Mouse (Mus musculus) fat pad, adult 2 months (tissue): ENCODE measurements around the gene Msx2.

Source experiments
- DNase-seq: peaks from one replicate; pipeline ENCODE4 v3.0.0-alpha.2; 2011; ENCODE audit warnings: low read depth, low spot score; ENCODE audit errors: extremely low read depth

Msx2 gene

DNA sequence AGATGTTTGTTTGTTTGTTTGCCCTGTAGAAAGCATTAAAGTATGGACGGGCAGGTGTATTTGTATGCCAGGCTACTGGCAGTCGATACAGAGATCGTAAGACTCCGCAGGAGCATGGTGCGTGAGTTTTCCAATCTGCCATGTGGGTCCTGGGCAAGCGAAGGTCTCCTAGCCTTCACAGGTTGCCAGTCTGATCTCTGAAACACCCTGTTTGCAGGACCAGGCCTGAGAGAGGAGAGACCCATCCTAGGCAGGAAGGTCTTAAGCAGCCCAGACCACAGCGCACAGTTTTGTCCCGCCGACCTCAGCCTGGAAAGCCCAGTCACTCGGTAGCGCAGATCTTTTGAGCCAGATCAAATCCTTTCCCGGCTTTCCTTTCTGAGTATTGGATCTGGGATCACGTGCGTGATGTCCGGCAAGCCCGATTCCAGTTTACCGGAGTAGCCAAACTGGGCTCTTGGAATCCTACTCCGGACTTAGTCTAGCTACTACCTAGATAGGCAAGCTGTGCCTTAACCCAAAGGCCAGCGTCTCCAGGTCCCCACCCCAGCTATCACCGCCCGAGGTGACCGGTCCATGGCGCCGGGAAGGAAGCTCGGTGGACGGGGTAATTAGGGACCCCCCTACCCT lies 7.6 kb downstream of the Msx2 start:
- no peak for DNase-seq

DNA sequence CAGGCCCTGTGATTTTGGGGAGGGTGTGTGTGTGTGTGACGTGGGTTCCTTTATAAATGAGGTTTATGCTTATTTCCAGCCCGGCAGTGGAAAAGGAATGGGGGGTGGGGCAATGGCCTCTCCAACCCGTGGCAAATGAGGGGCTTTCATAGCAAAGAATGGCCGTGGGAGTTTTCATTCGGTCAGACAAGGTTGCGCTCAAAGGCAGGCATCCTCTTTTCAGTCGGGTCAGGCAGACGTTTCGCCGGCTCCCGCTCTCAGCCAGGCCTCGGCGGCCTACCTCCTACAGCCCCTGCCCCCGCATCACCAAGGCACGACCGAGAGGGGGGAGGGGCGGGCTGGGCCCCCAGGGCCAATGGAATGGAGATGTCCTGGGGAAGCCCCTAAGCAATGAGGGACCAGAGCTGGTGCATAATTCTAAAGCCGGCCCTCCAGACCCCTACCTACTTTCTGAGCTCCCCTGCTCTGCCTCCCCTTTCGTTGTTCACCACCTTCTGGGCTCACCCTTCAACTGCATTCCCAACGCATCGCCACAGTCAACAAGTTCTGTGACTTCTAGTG lies 8.4 kb downstream of the Msx2 start:
- no peak for DNase-seq

DNA sequence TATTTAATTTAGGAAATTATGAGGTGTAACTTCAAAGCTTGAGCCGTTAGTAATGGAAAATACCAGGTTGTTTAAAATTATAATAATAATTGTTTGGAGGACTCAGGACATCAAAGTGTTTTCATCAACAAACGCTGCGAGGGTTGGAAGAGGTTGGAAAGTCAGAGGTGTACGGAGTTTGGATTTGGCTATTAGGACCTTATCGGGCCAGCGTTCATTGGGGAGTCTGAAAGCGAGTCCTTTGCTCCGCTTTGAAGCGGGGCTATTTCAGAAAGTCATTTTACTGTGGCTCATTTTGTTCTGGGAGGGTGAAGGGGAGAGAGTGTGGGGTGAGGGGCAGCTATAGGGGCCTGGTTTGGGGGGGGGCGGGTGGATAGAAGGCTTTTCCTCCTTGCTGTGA lies 8.9 kb downstream of the Msx2 start:
- DNase-seq = no peak

DNA sequence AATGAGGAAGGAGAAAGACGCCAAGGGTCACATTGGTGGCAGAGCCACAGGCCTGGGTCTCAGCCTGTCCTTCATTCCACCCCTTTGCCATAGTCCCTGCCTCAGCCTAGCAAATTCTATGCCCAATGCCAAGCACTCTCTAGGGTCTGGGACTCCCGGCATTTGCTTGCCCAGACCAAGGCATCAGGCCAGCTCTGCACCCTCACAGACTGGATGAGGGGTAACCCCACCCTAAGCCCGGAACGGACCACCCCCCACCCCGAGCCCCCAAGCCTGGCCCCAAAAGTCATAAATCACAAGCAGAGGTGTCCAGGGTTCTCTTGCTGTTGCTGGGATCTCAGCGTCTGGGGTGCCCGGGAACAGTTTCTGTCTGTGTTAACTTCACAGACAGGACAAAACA lies 9.8 kb downstream of the Msx2 start:
- no peak for DNase-seq

DNA sequence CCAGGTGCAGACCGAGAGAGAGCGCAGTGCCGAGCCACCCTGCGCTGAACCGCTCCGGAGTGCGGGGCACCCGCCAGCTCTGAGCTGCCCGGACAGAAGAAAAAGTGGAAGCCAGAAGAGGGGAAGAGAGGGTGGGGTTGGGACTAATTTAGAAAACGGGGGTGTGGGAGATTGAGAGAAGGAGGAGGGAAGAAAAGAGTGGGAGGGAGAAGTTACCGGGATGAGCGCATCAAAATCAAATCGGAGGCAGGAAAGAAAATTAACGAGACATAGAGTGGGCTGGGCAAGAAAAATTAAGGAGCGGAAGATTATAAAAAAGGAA lies 10.3 kb downstream of the Msx2 start:
- no peak for DNase-seq

DNA sequence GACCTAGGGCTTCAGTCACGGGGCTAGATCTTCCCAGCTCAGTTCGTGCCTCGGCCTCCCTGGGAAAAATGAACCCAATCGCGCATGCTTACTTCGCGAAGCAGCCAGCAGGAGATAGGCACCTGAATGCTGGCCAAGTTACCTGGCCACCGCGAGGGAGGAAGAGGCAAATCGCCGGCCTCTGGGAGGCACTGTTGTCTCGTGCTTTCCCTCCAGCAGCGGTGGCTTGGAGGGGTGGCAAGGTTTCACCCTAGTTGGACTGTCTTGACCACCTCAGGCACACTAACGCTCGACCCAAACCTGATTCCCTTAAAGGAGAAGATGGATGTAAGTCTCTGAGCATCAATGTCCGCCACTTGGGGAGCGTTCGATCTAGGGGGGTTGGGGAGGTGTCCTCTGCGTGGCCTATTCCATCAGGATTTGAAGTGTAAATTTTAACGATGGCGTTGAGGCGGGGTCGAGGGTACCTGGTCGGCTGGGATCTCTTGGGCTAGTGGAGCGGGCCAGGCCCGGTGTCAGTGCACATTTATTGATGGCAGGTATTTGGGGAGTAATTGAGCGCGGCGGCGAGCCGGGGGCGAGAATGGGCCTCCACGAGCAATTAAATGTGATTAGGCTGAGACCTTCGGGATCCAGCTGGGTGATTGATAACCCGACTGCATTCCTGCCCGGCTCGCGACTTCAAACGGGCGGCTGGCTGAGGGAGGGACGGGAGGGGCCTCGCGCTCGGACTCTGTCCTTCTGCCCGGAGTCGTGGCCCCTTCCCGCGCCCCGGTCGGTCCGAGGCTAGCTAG lies 10.8 kb downstream of the Msx2 start:
- no peak for DNase-seq

DNA sequence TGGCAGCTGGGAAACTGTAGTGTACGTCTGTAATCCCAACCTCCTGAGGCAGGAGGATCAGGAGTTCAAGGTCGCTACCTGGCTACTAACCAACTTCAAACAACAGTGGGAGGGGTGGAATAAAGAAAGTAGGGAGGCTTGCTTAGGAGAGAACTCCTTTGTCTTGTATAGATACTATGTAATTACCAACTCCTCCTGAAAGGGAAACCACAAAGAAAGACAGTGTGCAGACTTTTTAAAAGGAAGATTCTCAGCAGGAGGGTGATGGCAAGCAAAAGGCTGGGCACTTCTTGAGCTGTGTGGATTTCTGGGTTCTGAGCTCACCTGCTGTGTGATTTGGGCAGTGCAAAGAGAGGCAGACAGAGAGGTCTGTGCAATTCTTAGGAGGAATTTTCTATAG lies 11.5 kb downstream of the Msx2 start:
- no peak for DNase-seq

DNA sequence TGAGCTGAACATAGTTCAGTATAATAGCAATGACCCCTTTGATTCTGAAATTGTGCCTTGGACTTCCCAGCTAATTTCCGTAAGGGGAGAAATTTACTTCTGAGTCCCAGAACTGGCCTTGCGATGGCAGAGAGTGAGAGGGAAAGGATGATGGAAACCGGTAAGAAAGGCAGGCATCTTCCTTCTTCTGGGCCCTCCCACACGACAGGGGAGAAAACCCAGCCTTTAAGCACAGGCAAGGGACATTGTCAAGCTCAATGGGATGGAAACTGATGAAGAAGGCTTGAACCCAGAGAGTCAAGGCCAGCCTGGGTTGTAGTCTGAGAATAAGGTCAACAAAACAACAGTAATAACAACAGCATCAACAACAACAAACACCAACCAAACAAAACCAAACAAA lies 14.1 kb downstream of the Msx2 start:
- no peak for DNase-seq

DNA sequence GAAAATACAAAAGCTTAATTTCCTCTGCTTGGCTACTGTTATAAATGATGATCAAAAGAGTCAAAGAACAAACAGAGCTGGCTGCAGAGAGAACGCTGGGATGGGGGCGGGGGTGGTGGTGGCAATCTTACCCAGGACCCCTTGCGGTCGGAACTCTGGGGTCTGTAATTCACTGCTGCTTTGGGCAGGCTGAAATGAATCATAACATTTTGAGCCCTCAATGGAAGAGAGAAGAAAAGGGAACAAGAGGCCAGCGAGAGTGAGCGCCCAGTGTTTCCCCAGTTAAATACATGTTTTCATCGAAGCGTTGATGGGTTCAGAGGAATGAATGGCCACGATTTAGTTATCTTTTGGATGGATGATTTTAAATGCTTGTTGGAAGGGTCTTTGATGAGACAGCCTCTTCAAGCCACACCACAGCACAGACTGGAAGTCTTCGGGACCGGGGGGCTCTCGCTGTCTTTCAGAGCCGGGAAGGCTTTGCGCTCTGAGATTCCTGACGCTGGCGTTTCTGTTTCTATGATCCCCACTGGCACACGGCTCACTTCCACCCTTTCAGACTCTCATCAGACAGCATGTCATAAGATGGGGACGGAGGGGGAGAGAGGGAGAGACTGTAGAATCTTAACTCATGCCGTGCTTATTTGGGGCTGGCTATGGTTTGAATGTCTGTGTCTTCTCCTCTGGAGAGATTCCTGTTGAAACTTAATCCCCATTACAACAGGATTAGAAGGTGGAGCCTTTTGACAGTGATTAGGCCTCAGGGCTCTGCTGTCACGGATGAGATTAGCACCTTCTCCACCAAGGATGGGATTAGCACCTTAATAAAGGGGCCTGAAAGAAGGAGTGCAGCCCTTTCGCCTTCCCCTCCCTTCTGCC lies 17.8 kb downstream of the Msx2 start:
- no peak for DNase-seq

DNA sequence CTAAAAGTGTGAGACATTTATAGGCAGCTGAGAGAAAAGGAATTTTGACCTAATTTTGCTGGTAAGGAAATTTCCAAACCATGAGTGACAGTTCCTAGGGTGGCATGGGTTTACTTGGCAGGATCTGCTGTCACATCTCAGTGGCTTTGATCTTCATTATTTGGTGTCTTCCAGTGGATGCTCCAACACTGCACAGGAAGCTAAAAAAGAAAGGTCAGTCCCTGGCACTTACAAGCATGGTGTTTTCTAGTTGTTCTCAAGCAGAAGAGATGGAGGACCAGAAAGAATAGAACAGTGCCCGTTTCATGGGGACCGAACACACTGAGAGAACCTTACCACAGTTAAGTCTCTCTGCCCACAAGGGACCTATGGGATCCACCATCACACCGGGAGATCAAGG lies 18.9 kb downstream of the Msx2 start:
- DNase-seq = no peak

DNA sequence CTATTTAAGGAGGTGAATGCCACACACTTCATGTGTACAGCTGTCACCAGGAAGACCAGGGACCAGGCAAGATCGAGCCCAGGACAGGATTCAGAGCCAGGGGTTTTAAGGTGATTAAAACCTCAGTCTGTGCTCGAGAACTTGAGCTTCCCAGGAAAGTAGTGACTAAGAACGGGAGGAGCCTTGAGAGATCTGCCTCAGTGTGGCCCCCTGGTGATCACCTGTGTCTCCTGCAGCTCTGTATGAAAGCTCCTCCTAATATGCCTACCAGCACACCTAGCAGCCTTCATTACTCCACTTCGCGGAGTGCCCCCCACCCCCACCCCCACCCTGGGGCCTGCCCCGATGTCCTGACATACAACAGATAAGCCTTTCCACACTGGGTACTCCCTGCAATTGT lies 25.3 kb downstream of the Msx2 start:
- no peak for DNase-seq

DNA sequence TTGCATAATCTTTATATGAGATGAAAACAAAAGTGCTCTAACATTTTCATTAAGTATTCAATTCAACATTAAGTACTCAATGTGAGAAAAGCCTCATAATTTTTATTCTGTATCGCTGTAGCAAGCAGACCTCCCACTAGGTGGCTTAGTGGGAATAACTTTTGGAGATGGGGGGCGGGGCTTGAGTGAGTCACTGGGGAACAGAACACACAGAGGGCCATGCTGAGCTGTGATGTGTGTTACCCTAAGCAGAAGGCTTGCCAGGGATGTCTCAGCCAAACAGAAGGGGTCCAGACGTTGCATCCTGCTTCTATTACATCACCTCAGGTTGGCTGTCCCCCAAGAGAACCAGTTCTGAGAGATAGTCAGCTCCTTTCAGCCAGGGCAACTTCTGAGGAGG lies 29.3 kb downstream of the Msx2 start:
- no peak for DNase-seq

DNA sequence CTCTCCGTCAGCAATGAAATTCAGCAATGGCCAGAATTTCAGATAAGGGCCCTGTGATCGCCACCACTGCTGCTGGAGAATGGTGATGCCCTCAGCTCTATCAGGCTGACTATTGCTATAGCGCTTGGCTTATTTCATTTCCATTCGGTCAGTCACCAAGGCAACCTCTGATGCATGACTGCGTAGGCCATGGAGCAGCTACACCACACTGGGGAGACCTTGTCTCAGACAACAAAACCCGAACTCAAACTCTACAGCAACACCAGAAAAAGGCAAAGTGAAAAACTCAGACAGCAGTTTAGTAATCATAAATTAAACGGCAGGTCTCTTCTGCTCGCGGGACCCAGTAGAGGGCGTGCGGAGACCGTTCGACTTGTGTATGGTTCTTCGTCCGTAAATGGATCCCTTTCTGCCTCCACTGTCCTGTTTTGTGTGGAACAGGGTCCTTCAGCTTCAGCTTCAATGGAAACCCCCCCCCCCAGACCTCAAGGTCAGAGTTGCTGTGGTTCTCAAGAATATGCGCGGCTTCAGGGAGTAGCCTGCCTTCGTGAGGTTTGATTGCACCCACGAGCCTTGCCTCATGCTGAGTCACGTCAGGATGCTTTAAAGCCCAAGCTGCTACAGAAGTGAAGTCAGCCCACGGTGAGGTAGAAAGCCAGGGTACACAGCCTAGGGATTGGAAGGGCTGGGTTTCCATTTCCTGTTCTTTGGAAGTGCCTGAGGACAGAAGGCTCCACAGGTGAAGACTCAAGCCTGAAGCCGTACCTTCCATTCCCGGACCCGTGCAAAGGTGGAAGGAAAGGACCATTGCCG lies 30.5 kb downstream of the Msx2 start:
- DNase-seq = no peak

DNA sequence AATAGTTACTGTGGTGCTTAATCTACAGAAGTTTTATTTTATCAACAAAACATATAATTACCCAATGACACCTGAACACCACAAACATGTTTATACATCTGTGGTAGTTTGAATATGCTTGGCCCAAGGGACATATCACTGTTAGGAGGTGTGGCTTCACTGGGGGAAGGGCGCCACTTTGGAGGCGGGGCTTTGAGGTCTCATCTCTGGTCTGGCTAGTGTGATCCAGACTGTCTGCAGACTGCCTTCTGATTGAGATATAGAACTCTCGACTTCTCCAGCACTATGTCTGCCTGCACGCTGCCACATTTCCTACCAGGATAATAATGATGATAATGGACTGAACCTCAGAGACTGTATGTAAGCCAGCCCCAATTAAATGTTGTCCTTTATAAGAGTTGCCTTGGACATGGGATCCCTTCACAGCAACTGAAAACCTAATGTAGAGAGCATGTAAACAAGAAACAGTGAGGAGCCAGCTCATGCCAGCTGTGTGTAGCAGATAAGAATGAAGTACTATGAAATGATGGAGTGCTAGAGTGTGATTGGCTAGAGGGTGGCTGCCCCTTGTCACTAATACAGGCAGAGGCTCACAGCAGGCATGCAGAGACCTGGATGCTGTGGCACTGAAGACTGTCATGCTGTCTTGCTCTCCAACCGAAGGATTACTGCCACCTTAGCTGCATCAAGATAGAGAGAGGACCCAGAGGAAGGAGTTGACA lies 31.4 kb downstream of the Msx2 start:
- DNase-seq = no peak

DNA sequence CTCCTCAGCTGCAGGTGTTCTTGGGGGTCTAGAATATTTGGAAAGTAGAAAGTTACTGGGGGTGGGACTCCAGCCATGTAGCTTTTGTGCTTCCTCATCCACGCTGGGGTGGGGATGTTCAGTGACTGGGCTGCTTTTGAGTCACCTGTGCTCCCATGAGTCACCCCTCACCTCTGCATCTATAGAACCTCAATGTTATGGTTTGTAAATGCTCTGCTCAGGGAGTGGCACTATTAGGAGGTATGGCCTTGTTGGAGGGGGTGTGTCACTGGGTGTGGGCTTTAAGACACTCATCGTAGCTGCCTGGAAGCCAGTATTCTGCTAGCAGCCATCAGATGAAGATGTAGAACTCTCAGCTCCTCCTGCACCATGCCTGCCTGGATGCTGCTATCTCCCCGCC lies 32.9 kb downstream of the Msx2 start:
- no peak for DNase-seq

DNA sequence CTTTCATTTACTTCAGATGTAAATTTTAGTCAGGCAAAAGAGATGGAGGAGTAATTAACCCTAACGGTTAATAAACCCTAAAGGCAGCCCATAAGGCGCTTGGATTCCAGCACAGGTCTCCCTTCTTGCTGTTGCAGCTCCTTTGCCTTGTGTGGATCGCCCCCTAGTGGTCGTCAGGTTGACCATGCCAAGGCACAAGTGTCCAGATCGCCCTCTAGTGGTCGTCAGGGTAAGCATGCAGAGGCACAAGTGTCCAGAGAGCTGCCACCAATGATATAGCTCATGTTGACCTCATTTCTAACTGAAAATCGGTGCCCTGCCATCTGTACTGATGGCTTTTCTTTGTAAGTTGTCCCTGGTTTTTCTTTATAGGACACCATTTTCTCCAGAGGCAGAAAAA lies 46.4 kb downstream of the Msx2 start:
- peak; percentile 8 for DNase-seq

DNA sequence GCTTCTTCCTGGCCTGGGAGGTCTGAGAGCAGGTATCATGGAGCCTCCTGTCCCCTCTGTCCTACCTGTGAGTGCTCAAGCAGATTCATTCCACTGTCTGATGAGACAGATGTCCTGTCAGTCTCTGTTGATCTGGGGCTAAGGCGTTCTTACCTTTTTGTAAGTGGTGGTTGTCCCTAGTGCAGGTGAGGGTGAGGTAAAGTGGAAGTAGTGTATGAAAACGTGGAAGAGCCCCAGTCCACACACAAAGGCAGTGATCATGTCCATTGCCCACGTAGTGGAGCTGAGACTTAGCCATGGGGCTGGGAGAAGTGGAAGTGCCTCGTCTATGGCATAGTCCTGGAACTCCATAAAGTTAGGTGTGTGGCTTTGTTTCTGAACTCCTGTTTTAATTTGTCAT lies 51.7 kb downstream of the Msx2 start:
- DNase-seq = no peak

DNA sequence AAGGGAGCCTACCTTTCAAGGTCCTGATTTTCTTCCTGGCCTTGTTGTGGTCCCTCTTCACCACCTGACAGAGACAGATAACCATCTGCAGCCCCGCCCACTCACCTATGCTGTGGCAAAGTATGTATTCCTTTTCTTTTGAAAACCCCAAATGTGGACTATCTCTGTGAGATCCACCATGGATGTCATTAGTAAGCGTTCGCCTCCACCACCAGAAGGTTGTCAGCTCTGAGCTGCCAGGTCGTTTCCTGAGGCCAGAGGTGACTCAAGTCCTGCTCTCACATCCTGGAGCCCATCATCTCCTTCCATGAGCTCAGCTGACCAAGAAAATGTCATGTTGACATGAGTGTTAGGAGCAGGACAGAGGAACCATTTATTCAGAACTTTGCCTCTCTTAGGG lies 52.1 kb downstream of the Msx2 start:
- DNase-seq = no peak

DNA sequence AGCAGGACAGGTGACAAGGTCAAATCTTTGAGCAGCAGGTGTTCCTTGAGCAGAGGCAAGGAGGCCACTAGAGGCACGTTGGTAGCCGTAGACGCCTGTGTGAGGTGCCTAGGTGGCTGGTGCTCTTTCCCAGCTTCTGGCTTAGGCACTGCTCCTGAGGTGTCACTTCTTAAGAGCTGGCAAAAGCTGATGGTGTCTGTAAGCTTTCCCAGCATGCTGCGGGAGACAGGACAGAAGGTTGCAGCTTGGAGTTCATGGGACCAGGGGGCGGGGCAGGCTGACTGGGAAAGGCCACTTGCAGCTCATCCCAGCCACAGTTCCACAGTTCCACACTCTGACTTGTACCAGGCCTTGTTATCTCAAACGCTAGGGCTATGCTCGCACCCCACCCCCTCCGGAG lies 53.2 kb downstream of the Msx2 start:
- DNase-seq = no peak

DNA sequence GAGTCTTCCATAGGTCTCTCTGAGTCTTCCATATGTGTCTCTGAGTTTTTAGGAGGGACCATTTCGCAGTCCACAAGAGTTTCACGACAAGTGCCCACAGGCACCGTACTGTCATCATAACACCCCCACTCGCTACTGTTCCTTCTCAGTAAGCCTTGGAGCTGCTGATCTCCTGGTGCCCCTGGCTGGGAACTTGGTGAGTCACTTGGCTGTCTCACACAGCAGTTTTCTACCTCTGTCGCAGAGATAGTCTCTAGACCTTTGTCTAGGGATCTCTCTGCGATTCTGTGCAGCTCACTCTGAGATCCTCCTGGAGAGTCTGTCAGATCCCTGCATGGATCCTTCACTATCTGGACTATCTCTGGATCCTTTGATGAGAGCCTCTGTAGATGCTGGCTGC lies 55.2 kb downstream of the Msx2 start:
- no peak for DNase-seq
